Mouse (Mus musculus) heart, embryonic 12.5 days (tissue): Measurements from ENCODE around the gene Cradd. TPM values are rescaled to one million over a fixed set of nuclear protein-coding genes. Genes with fewer than 3 reads are reported as not detected.

Experiments used
- ATAC-seq: fragments of 200-750 bp; cut with Nextera tagmentation; 2 replicates; pipeline ENCODE4 v1.8.0; 2017; ENCODE audit warnings: moderate TSS enrichment, moderate library complexity; ENCODE audit not compliant: insufficient number of reproducible peaks, low FRiP score
- H3K27ac ChIP-seq: fragments of 300-500 bp; sonication (generic); 2 replicates; pipeline ENCODE4 v1.5.1; 2016; ENCODE audit warnings: mild to moderate bottlenecking, moderate library complexity; ENCODE audit not compliant: poor library complexity, severe bottlenecking
- H3K27me3 ChIP-seq: fragments of 300-500 bp; sonication (generic); replicated peaks from 2 replicates; pipeline ENCODE4 v1.6.1; 2016; ENCODE audit warnings: mild to moderate bottlenecking, moderate library complexity
- H3K36me3 ChIP-seq: fragments of 300-500 bp; sonication (generic); 2 replicates; pipeline ENCODE4 v1.6.1; 2016; ENCODE audit warnings: mild to moderate bottlenecking, moderate library complexity
- H3K4me1 ChIP-seq: fragments of 300-500 bp; sonication (generic); replicated peaks from 2 replicates; pipeline ENCODE4 v1.6.1; 2016; ENCODE audit warnings: mild to moderate bottlenecking
- H3K4me2 ChIP-seq: fragments of 300-500 bp; sonication (generic); 2 replicates; pipeline ENCODE4 v1.6.1; 2016; ENCODE audit warnings: mild to moderate bottlenecking, moderate library complexity
- H3K4me3 ChIP-seq: fragments of 300-500 bp; sonication (generic); 2 replicates; pipeline ENCODE4 v1.5.1; 2016; ENCODE audit warnings: mild to moderate bottlenecking
- H3K9ac ChIP-seq: fragments of 300-500 bp; sonication (generic); 2 replicates; pipeline ENCODE4 v1.6.1; 2016; ENCODE audit warnings: mild to moderate bottlenecking, moderate library complexity
- H3K9me3 ChIP-seq: fragments of 300-500 bp; sonication (generic); replicated peaks from 2 replicates; pipeline ENCODE4 v1.6.1; 2016; ENCODE audit warnings: mild to moderate bottlenecking, moderate library complexity
- WGBS: fragments of 180-500 bp; shearing (Covaris S2); methylation state at CpG from one replicate; pipeline ENCODE4 v1.1.7; 2016; 5-methylcytosine and 5-hydroxymethylcytosine counted together
- polyA plus RNA-seq: library from polyadenylated mRNA; unstranded; fragments of >200 nt; fragmentation: Nextera tagmentation; extraction: Ambion mirVana; gene quantifications from 2 replicates; pipeline ENCODE4 v1.2.1, GENCODE M21; 2016

Gene Cradd
- polyA plus RNA-seq, 1 experiment from 2014 or later: 8.0 TPM

DNA sequence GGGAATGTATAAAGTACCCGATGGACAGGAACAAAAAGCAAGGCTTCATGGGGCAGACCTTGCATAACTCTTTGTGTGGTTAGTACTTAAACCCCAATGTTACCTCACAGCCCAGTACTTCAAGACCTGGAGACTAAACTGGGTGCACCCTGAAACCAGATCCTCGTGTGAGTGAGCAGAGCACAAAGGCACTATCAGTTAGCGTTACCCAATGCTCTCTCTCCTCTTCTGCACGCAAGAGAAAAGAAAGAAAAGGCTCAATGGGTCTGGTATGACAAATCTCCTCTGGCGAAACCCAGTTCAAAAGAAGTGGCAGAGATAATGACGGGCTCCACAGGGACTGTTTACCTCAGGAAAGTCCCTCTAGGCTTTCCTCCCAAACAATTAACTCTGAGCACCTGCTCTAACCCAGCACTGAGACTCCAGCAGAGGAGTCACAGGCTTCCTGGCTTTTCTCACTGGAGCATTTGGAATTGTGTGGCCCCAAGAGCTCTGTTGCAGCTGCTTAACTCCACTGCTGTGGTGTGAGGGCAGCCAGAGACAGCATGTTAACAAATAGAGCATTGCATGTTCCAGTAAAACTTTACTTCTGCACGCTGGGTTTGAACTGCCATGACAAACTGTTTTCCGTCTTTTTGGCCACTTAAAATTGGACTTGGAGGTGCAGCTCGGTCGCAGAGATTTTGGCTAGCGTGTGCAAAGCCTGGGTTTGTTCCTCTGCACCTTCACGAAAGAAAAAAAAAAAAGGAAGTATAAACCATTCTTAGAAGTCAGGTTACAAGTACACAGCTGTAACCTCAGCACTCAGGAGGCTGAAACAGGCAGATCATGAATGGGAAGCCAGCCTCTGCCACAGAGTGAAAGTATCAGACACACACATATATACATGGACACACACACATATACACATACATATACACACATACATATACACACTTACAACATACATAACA, 21.4 kb downstream of the Cradd start:
- Histone ChIP-seq H3K9me3 (no peaks in the 10 kb centered on the region), H3K27me3 (no peaks in the 10 kb centered on the region), H3K4me3 (no peak overlapping the region), H3K9ac (no peak overlapping the region), H3K27ac (no peak overlapping the region), H3K36me3 (no peaks in the 10 kb centered on the region), H3K4me1 (peaks cover 16% of the 10 kb centered on the region), H3K4me2 (no peak overlapping the region)
- WGBS: 68% methylated on average over 12 of the region's 12 CpGs
- no peak for ATAC-seq

DNA sequence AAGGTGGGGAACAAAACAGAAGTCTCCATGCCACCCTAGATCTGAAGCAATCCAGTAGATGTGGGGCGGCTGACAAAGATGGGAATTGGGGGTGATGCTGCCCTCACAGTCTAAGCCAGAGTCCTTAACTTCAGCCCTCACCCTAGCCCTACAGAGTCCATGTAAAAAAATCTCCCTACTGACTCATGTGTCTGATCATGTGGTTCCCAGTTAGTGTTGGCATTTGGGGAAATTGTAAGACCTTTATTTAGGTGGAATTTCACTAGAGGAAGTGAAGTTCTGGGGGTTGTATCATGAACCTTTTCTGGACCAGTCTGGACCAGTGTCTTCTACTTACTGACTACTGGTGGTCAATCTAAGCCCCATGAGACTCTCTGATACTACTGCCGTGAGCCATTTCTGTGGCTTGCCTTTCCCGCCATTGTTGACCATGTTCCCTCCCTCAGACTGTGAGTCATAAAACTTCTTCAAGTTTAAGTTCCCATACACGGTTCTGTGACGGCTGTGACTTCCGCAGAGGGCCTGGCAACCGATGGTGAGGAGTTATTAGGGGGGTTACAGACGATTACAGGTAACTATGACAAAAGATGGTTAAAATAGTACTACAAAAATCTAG, 23.6 kb downstream of the Cradd start:
- H3K27me3 ChIP-seq: no peaks in the 10 kb centered on the region
- H3K9ac ChIP-seq: no peak overlapping the region
- H3K4me3 ChIP-seq: no peak overlapping the region
- ATAC-seq: no peak
- H3K9me3 ChIP-seq: no peaks in the 10 kb centered on the region
- 77% methylated on average over 8 of the region's 8 CpGs for WGBS
- H3K4me2 ChIP-seq: no peak overlapping the region
- H3K36me3 ChIP-seq: no peaks in the 10 kb centered on the region
- H3K4me1 ChIP-seq: peaks cover 19% of the 10 kb centered on the region
- H3K27ac ChIP-seq: no peak overlapping the region

DNA sequence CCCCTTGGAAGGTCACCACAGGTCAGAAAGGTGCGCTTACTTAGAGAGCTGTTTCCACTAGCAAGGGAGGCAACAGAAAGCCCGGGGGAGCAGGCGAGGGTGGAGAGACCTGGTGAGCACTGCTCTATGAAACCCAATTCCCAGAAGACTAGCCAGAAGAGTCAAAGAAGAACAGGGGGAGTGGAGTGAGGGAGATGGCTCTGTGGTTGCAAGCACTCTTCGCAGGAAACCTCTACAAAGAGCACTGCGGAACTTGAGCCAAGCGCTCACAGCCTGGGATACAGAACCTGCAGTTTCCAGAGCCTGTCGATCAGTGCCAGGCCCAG, 24.2 kb downstream of the Cradd start:
- Histone ChIP-seq H3K9me3 (no peaks in the 10 kb centered on the region), H3K27ac (no peak overlapping the region), H3K4me3 (no peak overlapping the region), H3K9ac (no peak overlapping the region), H3K4me2 (no peak overlapping the region), H3K27me3 (no peaks in the 10 kb centered on the region), H3K4me1 (peaks cover 19% of the 10 kb centered on the region), H3K36me3 (no peaks in the 10 kb centered on the region)
- ATAC-seq: no peak
- WGBS: 70% methylated on average over 7 of the region's 7 CpGs

DNA sequence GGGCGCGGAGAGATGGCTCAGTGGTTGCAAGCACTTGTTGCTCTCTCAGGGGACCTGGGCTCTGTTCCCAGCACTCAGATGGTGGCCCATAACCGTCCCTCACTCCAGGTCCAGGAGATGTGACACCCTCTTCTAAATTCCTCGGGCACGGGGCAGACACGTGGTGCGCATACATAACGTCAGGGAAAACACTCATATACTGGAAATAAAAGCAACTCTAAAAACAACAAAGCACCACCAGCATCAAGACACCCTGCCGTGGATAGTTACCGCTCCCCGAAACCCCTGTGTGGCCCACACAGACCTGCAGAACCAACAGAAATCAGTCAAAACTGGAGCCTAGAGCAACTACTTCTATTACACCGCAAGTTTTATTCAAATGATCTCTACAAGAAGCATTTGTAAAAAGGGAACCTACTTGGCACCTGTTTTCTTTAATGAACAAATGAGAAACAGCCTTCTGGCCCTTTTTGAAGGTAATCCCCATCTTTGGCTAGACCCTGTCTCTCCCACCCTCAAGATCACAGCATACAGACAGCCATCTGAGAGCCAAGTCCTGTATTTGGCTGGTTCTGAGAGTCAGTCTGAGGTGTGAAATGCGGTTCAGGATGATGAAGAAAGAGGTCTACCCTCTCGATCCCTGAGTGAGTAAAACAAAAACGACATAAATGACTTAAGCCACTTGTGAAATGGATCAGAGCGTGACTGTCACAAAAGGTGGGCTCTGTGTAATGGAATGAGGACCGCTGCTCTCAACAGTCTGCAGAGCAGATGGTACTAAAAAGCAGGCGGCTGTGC, 24.7 kb downstream of the Cradd start:
- Histone ChIP-seq H3K4me2 (no peak overlapping the region), H3K27me3 (no peaks in the 10 kb centered on the region), H3K4me3 (no peak overlapping the region), H3K9ac (no peak overlapping the region), H3K4me1 (peaks cover 15% of the 10 kb centered on the region), H3K36me3 (no peaks in the 10 kb centered on the region), H3K27ac (no peak overlapping the region), H3K9me3 (no peaks in the 10 kb centered on the region)
- no peak for ATAC-seq
- 78% methylated on average over 18 of the region's 18 CpGs for WGBS

DNA sequence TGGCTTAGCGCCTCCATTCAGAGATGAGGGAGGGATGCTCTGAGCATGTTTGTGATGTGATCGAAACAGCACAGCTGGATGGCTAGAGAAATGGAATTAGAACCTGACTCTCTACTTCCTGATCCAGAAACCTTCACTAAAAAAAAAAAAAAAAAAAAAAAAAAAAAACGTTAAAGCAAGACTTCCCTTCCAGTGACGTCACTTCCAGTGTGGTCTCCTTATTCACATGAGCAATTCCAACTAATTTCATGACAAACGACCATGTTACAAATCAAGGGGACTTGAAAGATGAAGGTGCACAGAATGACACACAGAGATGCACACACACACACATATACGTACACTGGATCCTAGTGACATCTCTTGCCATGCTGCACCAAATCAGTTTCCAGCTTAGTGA, 25.4 kb downstream of the Cradd start:
- H3K4me2 ChIP-seq: no peak overlapping the region
- WGBS: 80% methylated on average over 6 of the region's 6 CpGs
- H3K9ac ChIP-seq: no peak overlapping the region
- no peaks in the 10 kb centered on the region for H3K9me3 ChIP-seq
- no peak overlapping the region for H3K4me3 ChIP-seq
- no peak for ATAC-seq
- peaks cover 14% of the 10 kb centered on the region for H3K4me1 ChIP-seq
- no peak overlapping the region for H3K27ac ChIP-seq
- H3K36me3 ChIP-seq: no peaks in the 10 kb centered on the region
- H3K27me3 ChIP-seq: no peaks in the 10 kb centered on the region

DNA sequence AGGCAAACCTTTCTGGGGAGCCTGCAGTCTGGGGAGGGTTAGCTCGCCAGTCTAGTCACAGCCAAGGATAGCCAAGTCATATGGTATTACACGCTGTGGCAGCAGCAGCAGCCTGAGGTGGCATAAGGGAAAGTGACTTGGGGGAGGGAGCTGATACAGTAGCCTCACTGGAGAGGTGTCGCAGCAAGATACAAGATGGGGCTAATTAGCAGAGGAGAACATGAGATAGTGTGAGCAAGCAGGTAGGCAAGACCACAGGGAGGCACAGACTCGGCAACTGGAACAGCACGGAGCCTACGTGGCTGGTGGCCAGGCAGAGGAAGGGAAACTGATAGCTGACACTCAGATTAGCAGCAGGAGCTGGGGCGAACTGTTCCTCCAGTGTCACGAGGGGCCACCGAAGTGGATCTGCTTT, 26.2 kb downstream of the Cradd start:
- 14% methylated on average over 9 of the region's 9 CpGs for WGBS
- no peak overlapping the region for H3K4me3 ChIP-seq
- peaks cover 14% of the 10 kb centered on the region for H3K4me1 ChIP-seq
- no peak for ATAC-seq
- no peak overlapping the region for H3K27ac ChIP-seq
- H3K4me2 ChIP-seq: peak overlapping the region; percentile 52
- no peaks in the 10 kb centered on the region for H3K36me3 ChIP-seq
- no peak overlapping the region for H3K9ac ChIP-seq
- no peaks in the 10 kb centered on the region for H3K27me3 ChIP-seq
- H3K9me3 ChIP-seq: no peaks in the 10 kb centered on the region

DNA sequence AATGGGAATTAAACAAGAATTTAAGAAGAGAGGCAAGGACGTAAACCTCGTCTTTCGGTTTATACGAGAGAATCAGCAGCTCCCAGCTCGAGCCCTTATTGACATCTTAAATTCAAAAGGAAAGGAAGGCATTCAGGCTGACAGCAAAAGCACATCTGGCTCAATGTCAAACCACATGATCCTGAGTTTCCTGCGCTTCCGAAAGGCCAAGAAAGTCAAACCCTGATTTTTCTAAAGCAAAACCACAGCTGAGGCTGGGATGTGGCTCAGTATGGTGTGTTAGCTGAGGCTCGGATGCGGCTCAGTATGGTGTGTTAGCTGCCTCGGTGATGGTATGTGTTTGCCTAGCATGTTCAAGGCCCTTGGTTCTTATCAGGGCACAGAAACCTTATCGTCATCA, 26.9 kb downstream of the Cradd start:
- Histone ChIP-seq H3K4me2 (no peak overlapping the region), H3K9ac (no peak overlapping the region), H3K27ac (no peak overlapping the region), H3K27me3 (no peaks in the 10 kb centered on the region), H3K4me1 (peaks cover 20% of the 10 kb centered on the region), H3K9me3 (no peaks in the 10 kb centered on the region), H3K4me3 (no peak overlapping the region), H3K36me3 (no peaks in the 10 kb centered on the region)
- no peak for ATAC-seq
- 59% methylated on average over 11 of the region's 11 CpGs for WGBS

DNA sequence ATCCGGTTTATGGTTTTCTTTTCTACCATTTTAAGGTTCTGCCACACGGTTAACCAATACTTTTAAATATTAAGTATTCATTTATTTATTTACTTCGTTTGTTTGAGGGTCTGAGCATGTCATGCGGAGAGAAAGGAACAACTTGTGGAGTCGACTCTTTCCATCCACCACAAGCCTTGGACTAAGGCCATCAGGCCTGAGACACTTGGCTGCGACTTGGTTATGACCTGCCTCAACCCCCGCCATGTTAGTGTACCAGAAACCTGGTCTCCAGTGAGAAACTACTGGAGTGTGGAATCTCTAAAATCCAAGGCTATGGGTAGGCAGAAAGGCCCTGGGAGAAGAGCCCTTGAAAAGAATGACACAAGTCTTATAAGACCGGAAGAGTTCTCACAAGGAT, 30.7 kb downstream of the Cradd start:
- Histone ChIP-seq H3K27ac (no peak overlapping the region), H3K4me1 (peaks cover 30% of the 10 kb centered on the region)

DNA sequence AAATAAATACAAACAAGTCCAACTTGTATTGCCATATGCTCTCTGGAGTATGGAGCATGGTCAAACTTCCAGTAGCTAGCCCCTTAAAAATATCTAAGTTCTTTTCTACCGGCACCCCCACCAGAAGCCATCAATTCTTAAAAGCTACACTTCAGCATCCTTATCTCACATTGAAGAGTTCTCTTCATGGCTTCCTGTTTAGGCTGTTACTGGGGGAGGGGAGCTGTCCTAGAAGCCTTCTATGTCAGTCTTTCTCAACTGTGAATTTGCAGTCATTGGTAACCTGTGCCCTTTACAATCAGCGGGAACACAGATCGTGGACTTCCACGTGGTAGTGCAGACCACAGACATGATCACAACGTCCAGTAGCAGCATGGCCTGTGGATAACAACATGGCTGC, 31.7 kb downstream of the Cradd start:
- Histone ChIP-seq H3K4me1 (peaks cover 22% of the 10 kb centered on the region), H3K4me3 (no peak overlapping the region), H3K27ac (no peak overlapping the region), H3K9me3 (no peaks in the 10 kb centered on the region), H3K27me3 (no peaks in the 10 kb centered on the region), H3K4me2 (no peak overlapping the region), H3K9ac (no peak overlapping the region), H3K36me3 (no peaks in the 10 kb centered on the region)
- ATAC-seq: no peak
- WGBS: 52% methylated on average over 5 of the region's 5 CpGs

More for the DNA sequence above, 30.7 kb downstream of the Cradd start:
- 91% methylated on average over 8 of the region's 8 CpGs for WGBS
- Histone ChIP-seq H3K4me3 (no peak overlapping the region), H3K4me2 (no peak overlapping the region), H3K36me3 (no peaks in the 10 kb centered on the region), H3K9me3 (no peaks in the 10 kb centered on the region), H3K27me3 (no peaks in the 10 kb centered on the region), H3K9ac (no peak overlapping the region)
- no peak for ATAC-seq

DNA sequence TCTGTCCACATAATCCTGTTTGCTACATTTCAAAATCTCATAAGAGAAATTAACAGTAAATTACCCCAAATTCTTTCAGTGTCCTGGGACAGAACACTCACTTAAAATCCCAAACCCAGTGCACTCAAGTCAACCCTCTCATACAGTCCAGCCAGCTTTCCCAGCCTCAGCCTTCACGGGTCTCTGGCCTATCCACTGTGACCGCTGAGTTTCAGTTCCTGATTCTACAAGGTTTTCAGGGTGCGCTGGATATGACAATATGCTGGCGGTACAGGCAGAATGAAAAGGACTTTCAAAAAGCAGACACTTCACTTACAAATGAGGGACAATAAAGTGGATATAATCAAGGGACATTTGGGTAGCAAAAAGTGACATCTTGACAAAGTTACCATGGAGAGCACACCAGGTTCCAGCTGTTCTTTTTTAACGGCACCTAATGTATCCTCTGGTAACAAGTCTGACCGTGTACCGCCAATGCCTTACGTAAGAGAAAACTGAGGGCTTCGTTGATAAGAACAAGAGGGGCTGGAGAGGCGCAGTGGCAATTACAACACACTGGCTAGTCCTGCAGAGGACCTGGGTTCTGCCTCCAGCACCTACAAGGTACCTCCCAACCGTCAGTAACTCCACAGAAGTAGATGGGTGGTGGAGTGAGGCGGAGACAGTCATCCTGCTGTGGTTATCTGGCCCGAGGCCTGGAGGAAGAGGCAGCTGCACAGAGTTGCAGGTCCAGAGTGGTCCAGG, 32.6 kb downstream of the Cradd start:
- H3K27me3 ChIP-seq: no peaks in the 10 kb centered on the region
- H3K27ac ChIP-seq: no peak overlapping the region
- no peak for ATAC-seq
- H3K9me3 ChIP-seq: no peaks in the 10 kb centered on the region
- no peak overlapping the region for H3K9ac ChIP-seq
- H3K4me1 ChIP-seq: peaks cover 16% of the 10 kb centered on the region
- WGBS: 56% methylated on average over 13 of the region's 13 CpGs
- no peak overlapping the region for H3K4me3 ChIP-seq
- H3K36me3 ChIP-seq: no peaks in the 10 kb centered on the region
- no peak overlapping the region for H3K4me2 ChIP-seq

DNA sequence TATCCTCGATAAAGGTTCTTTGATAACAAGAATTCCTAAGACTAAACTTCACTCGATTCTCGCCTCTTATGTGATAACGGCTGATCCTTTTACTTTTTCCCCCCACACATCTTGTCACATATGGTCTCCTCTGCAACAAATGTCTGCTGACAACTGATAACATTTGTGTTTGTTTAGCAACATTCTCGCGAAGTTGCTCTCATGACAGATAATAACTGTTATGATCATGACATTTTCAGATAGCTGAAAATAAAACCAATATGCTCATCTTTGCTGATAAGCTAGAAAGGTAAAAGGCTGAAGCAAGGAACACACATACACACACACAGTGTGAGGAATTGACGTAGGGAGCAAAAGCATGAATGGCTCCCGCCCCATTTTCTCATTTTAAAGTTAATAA, 34.1 kb downstream of the Cradd start:
- no peaks in the 10 kb centered on the region for H3K36me3 ChIP-seq
- no peak overlapping the region for H3K4me2 ChIP-seq
- H3K27ac ChIP-seq: no peak overlapping the region
- WGBS: 31% methylated on average over 8 of the region's 8 CpGs
- no peak for ATAC-seq
- H3K9me3 ChIP-seq: no peaks in the 10 kb centered on the region
- no peak overlapping the region for H3K4me3 ChIP-seq
- peaks cover 16% of the 10 kb centered on the region for H3K4me1 ChIP-seq
- H3K9ac ChIP-seq: no peak overlapping the region
- H3K27me3 ChIP-seq: no peaks in the 10 kb centered on the region
